Mouse (Mus musculus): ENCODE data around the gene Zhx3.

- no peak for TF ChIP-seq CTCF (IDR thresholded peaks at IDR 0.05; ENCODE audit: extremely low read depth, insufficient read depth, low read length)
- TF ChIP-seq POLR2A (IDR thresholded peaks at IDR 0.05; ENCODE audit: extremely low read depth, insufficient read depth, low read length) = no peak
These were observed 139.7 kb downstream of the Zhx3 start for GRCm38 (mm10) chr2:160733131-160733531.
